Mouse (Mus musculus) embryonic facial prominence, embryonic 14.5 days (tissue): Measurements from ENCODE around the gene Glrb. TPM values are rescaled to one million over a fixed set of nuclear protein-coding genes. Genes with fewer than 3 reads are reported as not detected.

Source experiments
- ATAC-seq: fragments of 200-750 bp; cut with Nextera tagmentation; 2 replicates; pipeline ENCODE4 v1.8.0; 2017; ENCODE audit warnings: low read depth, moderate number of reproducible peaks, moderate TSS enrichment
- DNase-seq: peaks from one replicate; pipeline ENCODE4 v3.0.0-alpha.2; 2015; ENCODE audit warnings: low spot score
- H3K27ac ChIP-seq: fragments of 300-500 bp; sonication (generic); replicated peaks from 2 replicates; pipeline ENCODE4 v1.5.1; 2014; ENCODE audit warnings: low read depth, mild to moderate bottlenecking, low read length, moderate library complexity
- H3K27me3 ChIP-seq: fragments of 300-500 bp; sonication (generic); replicated peaks from 2 replicates; pipeline ENCODE4 v1.6.1; 2014; ENCODE audit warnings: low read length; ENCODE audit not compliant: control insufficient read depth, insufficient read depth
- H3K36me3 ChIP-seq: fragments of 300-500 bp; sonication (generic); 2 replicates; pipeline ENCODE4 v1.6.1; 2014; ENCODE audit warnings: low read length, mixed read lengths; ENCODE audit not compliant: control insufficient read depth, insufficient read depth
- H3K4me1 ChIP-seq: fragments of 300-500 bp; sonication (generic); 2 replicates; pipeline ENCODE4 v1.6.1; 2014; ENCODE audit warnings: antibody characterized with exemption, low read length; ENCODE audit not compliant: control insufficient read depth, insufficient read depth
- H3K4me2 ChIP-seq: fragments of 300-500 bp; sonication (generic); 2 replicates; pipeline ENCODE4 v1.6.1; 2014; ENCODE audit warnings: low read depth, mild to moderate bottlenecking, low read length, moderate library complexity, mixed read lengths
- H3K4me3 ChIP-seq: fragments of 300-500 bp; sonication (generic); 2 replicates; pipeline ENCODE4 v1.5.1; 2014; ENCODE audit warnings: low read depth, mild to moderate bottlenecking, low read length
- H3K9ac ChIP-seq: fragments of 300-500 bp; sonication (generic); 2 replicates; pipeline ENCODE4 v1.6.1; 2014; ENCODE audit warnings: low read depth, mild to moderate bottlenecking, low read length, moderate library complexity, mixed read lengths
- H3K9me3 ChIP-seq: fragments of 300-500 bp; sonication (generic); 2 replicates; pipeline ENCODE4 v1.6.1; 2016; ENCODE audit warnings: low read length; ENCODE audit not compliant: control insufficient read depth
- WGBS: fragments of 180-500 bp; shearing (Covaris S2); extraction: QIAGEN DNeasy Blood & Tissue Kit; methylation state at CpG from one replicate; pipeline ENCODE4 v1.1.7; 2014; 5-methylcytosine and 5-hydroxymethylcytosine counted together
- polyA plus RNA-seq: library from polyadenylated mRNA; unstranded; fragments of >200 nt; fragmentation: Nextera tagmentation; extraction: Ambion mirVana; gene quantifications from 2 replicates; pipeline ENCODE4 v1.2.1, GENCODE M21; 2014

The Glrb gene
- polyA plus RNA-seq, 1 experiment from 2014 or later, result 11.4 TPM

DNA sequence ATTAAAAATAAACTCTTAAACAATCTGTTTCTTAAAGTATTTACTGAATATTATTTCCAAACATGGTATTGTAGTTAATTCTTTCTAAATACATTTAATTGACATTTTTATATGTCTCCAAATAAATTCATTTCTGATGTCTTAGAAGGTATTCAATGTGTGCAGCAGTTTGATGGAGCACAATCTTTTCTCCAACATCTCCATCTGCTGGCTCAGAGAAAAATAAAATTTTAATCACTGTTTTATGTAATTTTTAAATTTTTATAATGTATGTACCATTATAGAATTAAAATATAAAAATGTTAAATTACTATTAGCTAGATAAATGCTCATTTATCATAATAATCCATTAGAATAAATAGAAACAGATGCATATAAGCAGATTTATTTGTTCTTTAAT is 116.7 kb downstream of the Glrb start:
- no peak overlapping the region for H3K4me2 ChIP-seq
- H3K9me3 ChIP-seq, result no peaks in the 10 kb centered on the region
- H3K9ac ChIP-seq, result no peak overlapping the region
- H3K36me3 ChIP-seq, result no peaks in the 10 kb centered on the region
- H3K27me3 ChIP-seq, result peaks cover 17% of the 10 kb centered on the region
- no peak for DNase-seq
- no peak overlapping the region for H3K27ac ChIP-seq
- ATAC-seq, result no peak
- peaks cover 12% of the 10 kb centered on the region; the same call in 1 of the 2 replicates for H3K4me1 ChIP-seq
- no peak overlapping the region for H3K4me3 ChIP-seq

DNA sequence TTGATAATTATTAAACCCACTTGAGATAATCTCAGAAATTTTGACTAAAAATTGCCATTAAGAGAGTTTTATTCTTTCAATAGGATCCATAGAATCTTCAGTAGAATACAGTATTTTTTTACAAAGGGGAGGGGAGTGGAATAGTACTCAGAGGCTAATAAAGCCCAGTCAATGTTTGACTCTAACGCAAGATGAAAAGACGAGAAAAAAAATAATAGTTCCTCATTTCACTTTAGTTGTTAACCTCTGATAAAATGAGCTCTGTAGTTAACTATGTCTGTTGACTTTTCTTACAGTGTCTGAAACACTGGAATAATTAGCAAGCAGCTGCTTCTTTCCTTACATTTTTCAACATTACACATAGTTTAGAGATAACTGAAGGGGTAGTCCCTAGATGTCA is 118.2 kb downstream of the Glrb start:
- DNase-seq (no peak), ATAC-seq (no peak)
- 88% methylated on average over 2 of the region's 2 CpGs for WGBS
- Histone ChIP-seq H3K36me3 (no peaks in the 10 kb centered on the region), H3K9ac (no peak overlapping the region), H3K4me3 (no peak overlapping the region), H3K9me3 (no peaks in the 10 kb centered on the region), H3K27ac (no peak overlapping the region), H3K4me1 (0 out of 2 replicates have a peak, but pooled peaks cover 1% of the 10 kb centered on the region), H3K27me3 (peaks cover 4% of the 10 kb centered on the region; the same call in 1 of the 2 replicates), H3K4me2 (no peak overlapping the region)

Other genes starting within 250 kb of the Glrb start
- gene Gria2, start 110.8 kb downstream of the Glrb start, polyA plus RNA-seq, result 3.6 and 3.9 TPM in 2 replicates
- gene Pdgfc, start 122.8 kb upstream of the Glrb start, polyA plus RNA-seq, result 27.7 and 30.4 TPM in 2 replicates